Mouse (Mus musculus) heart, embryonic 14.5 days (tissue): ENCODE results near the gene Dhx38. TPM values are rescaled to one million over a fixed set of nuclear protein-coding genes. Genes with fewer than 3 reads are reported as not detected.

Source experiments
- ATAC-seq: fragments of 200-750 bp; cut with Nextera tagmentation; 2 replicates; pipeline ENCODE4 v1.8.0; 2017; ENCODE audit warnings: low read depth, moderate TSS enrichment; ENCODE audit not compliant: insufficient number of reproducible peaks, insufficient read depth, low FRiP score
- H3K27ac ChIP-seq, 2 experiments: fragments of 200-500 bp in 1 of 2; fragments of 300-500 bp in 1 of 2; sonication (generic) in 1 of 2; replicated peaks in 1 of 2; 2 replicates each; pipeline ENCODE4 v1.5.1; 2012 to 2014; ENCODE audit warnings: low read depth in 2 of 2, low read length in 2 of 2, control low read depth in 1 of 2, mild to moderate bottlenecking in 1 of 2, mixed read lengths in 1 of 2; ENCODE audit not compliant: control insufficient read depth in 1 of 2, insufficient read depth in 1 of 2
- H3K27me3 ChIP-seq: fragments of 300-500 bp; sonication (generic); 2 replicates; pipeline ENCODE4 v1.6.1; 2014; ENCODE audit warnings: mild to moderate bottlenecking, low read length, control low read depth; ENCODE audit not compliant: control insufficient read depth, insufficient read depth
- H3K36me3 ChIP-seq: fragments of 300-500 bp; sonication (generic); 2 replicates; pipeline ENCODE4 v1.6.1; 2014; ENCODE audit warnings: mild to moderate bottlenecking, control low read depth, low read length, mixed read lengths; ENCODE audit not compliant: control insufficient read depth, insufficient read depth
- H3K4me1 ChIP-seq, 2 experiments: fragments of 200-500 bp in 1 of 2; fragments of 300-500 bp in 1 of 2; sonication (generic) in 1 of 2; 2 replicates each; pipeline ENCODE4 v1.6.1; 2012 to 2014; ENCODE audit warnings: low read length in 2 of 2, control low read depth in 1 of 2, mixed read lengths in 1 of 2; ENCODE audit not compliant: control insufficient read depth in 2 of 2, insufficient read depth in 2 of 2
- H3K4me2 ChIP-seq: fragments of 300-500 bp; sonication (generic); 2 replicates; pipeline ENCODE4 v1.6.1; 2014; ENCODE audit warnings: mild to moderate bottlenecking, low read length
- H3K4me3 ChIP-seq, 2 experiments: fragments of 200-500 bp in 1 of 2; fragments of 300-500 bp in 1 of 2; sonication (generic) in 1 of 2; 2 replicates each; pipeline ENCODE4 v1.5.1; 2012 to 2014; ENCODE audit warnings: low read length in 2 of 2, mild to moderate bottlenecking in 2 of 2, control low read depth in 1 of 2, low read depth in 1 of 2, moderate library complexity in 1 of 2; ENCODE audit not compliant: control insufficient read depth in 1 of 2, insufficient read depth in 1 of 2
- H3K9ac ChIP-seq: fragments of 300-500 bp; sonication (generic); 2 replicates; pipeline ENCODE4 v1.6.1; 2014; ENCODE audit warnings: mild to moderate bottlenecking, low read length
- H3K9me3 ChIP-seq: fragments of 300-500 bp; sonication (generic); 2 replicates; pipeline ENCODE4 v1.6.1; 2016; ENCODE audit warnings: low read length, control low read depth; ENCODE audit not compliant: control insufficient read depth
- WGBS: fragments of 180-500 bp; shearing (Covaris S2); extraction: QIAGEN DNeasy Blood & Tissue Kit; methylation state at CpG from one replicate; pipeline ENCODE4 v1.1.7; 2014; 5-methylcytosine and 5-hydroxymethylcytosine counted together
- polyA plus RNA-seq: library from polyadenylated mRNA; unstranded; fragments of >200 nt; fragmentation: Nextera tagmentation; extraction: Ambion mirVana; gene quantifications from 2 replicates; pipeline ENCODE4 v1.2.1, GENCODE M21; 2014

The Dhx38 gene
- polyA plus RNA-seq, 1 experiment from 2014 or later = 9.5 TPM

- no peaks in the 10 kb centered on the region for H3K27me3 ChIP-seq
- H3K4me3 ChIP-seq = no peak overlapping the region
- no peak overlapping the region for H3K27ac ChIP-seq
- no peaks in the 10 kb centered on the region for H3K36me3 ChIP-seq
- 76% methylated on average over 4 of the region's 4 CpGs for WGBS
- ATAC-seq = no peak
- peaks cover 8% of the 10 kb centered on the region; the same call in 1 of the 2 replicates for H3K9me3 ChIP-seq
- H3K4me1 ChIP-seq = no peaks in the 10 kb centered on the region; a peak in 1 of 4 replicates
- H3K9ac ChIP-seq = no peak overlapping the region
- H3K4me2 ChIP-seq = no peak overlapping the region
These were observed 18.6 kb upstream of the Dhx38 start for GRCm38 (mm10) chr8:109584293-109584692.

GRCm38 (mm10) chr8:109578900-109579301, 13.2 kb upstream of the Dhx38 start, which contains the start of gene Hp:
Gene Hp (minus strand): TSS chr8:109579172.
- no peaks in the 10 kb centered on the region for H3K36me3 ChIP-seq
- no peak for ATAC-seq
- no peak within 1 kb of the TSS for H3K9ac ChIP-seq
- H3K9me3 ChIP-seq = peaks cover 3% of the 10 kb centered on the region; the same call in 1 of the 2 replicates
- H3K4me3 ChIP-seq = no peak within 1 kb of the TSS
- H3K4me2 ChIP-seq = no peak within 1 kb of the TSS
- H3K4me1 ChIP-seq = no peaks in the 10 kb centered on the region
- H3K27me3 ChIP-seq = no peaks in the 10 kb centered on the region
- H3K27ac ChIP-seq = no peak within 1 kb of the TSS
- 70% methylated on average over 8 of the region's 8 CpGs for WGBS

DNA sequence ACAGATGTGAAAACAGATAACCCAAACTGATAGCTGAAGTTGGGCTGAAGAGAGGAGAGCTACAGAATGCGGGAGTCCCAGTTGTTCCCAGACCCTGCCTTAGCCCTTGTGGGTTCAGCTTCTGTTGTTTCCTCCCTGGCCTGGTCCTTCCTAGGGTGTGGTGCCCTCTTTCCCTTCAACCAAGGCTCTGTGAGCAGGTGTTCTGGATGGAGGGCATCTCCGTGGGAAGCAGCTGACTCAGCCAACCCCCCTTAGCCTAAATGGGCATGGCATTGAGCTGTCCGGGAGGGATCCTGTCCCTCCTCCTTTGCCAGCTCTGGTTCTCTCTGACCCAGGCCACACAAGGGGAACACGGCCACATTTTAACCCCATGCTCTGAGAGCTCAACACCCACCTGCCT, 10.7 kb upstream of the Dhx38 start:
- Histone ChIP-seq H3K4me3 (no peak overlapping the region), H3K27me3 (no peaks in the 10 kb centered on the region), H3K4me1 (no peaks in the 10 kb centered on the region; a peak in 1 of 4 replicates), H3K4me2 (no peak overlapping the region), H3K9me3 (no peaks in the 10 kb centered on the region), H3K36me3 (peaks cover 16% of the 10 kb centered on the region), H3K27ac (no peak overlapping the region), H3K9ac (no peak overlapping the region)
- ATAC-seq = no peak
- 77% methylated on average over 4 of the region's 4 CpGs for WGBS

DNA sequence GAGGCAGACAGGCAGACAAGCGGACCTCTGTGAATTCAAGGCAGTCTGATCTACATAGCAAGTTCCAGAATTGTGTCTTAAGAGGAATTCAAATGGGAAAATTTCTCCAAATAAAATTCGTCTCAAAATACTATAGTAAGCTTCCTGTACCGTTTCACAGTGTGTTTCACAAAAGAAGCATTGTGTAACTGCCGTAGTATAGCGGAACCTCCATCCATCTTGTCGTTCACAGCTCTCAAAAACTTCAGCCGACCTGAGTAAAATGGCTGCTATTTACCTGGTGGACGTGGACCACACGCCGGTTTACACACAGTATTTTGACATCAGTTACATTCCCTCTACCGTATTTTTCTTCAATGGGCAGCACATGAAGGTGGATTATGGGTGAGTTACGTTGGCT, 5.5 kb upstream of the Dhx38 start:
- no peaks in the 10 kb centered on the region for H3K27me3 ChIP-seq
- H3K4me3 ChIP-seq = no peak overlapping the region
- H3K27ac ChIP-seq = no peak overlapping the region
- no peak overlapping the region for H3K9ac ChIP-seq
- no peaks in the 10 kb centered on the region for H3K9me3 ChIP-seq
- 86% methylated on average over 12 of the region's 12 CpGs for WGBS
- H3K4me1 ChIP-seq = peaks cover 3% of the 10 kb centered on the region in 2 experiments; a peak in 3 of 4 replicates
- no peak for ATAC-seq
- peaks cover 42% of the 10 kb centered on the region for H3K36me3 ChIP-seq
- H3K4me2 ChIP-seq = no peak overlapping the region

DNA sequence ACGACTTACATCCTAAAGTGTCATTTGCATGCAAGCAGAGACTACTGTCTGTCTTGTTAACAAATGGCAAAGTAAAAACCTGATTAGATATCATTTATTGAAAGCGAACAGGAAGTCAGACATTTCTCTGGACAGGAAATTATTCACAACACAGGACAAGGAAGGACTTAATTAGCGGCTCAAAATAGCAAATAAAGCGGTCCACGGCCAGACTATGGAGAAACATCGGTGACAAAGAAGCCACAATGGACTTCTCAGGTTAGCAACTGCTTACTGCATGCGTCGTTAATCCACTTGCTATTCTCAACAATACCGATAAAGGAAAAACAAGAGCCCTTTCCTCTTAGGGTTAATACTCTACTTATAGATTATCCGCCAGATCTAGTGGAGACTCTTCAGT, 895 bp downstream of the Dhx38 start:
- H3K27me3 ChIP-seq = no peaks in the 10 kb centered on the region
- 3% methylated on average over 10 of the region's 10 CpGs for WGBS
- peak overlapping the region; percentile 94 to 95; a peak in 3 of 4 replicates for H3K27ac ChIP-seq
- H3K4me1 ChIP-seq = peaks cover 3 to 15% of the 10 kb centered on the region in 2 experiments
- peaks cover 41% of the 10 kb centered on the region for H3K36me3 ChIP-seq
- peak overlapping the region; percentile 86 to 94 for H3K4me3 ChIP-seq
- H3K4me2 ChIP-seq = peak overlapping the region; percentile 81
- peak overlapping the region; percentile 96 for H3K9ac ChIP-seq
- ATAC-seq = no peak
- H3K9me3 ChIP-seq = no peaks in the 10 kb centered on the region

- no peak overlapping the region for H3K4me2 ChIP-seq
- H3K4me3 ChIP-seq = no peak overlapping the region
- WGBS = 72% methylated on average over 2 of the region's 2 CpGs
- peaks cover 3 to 15% of the 10 kb centered on the region in 2 experiments for H3K4me1 ChIP-seq
- H3K9ac ChIP-seq = no peak overlapping the region
- no peaks in the 10 kb centered on the region for H3K9me3 ChIP-seq
- no peak overlapping the region for H3K27ac ChIP-seq
- H3K36me3 ChIP-seq = peaks cover 41% of the 10 kb centered on the region
- H3K27me3 ChIP-seq = no peaks in the 10 kb centered on the region
- no peak for ATAC-seq
These were observed 1.8 kb downstream of the Dhx38 start for GRCm38 (mm10) chr8:109563881-109564280.

- H3K9me3 ChIP-seq = no peaks in the 10 kb centered on the region
- H3K4me1 ChIP-seq = no peaks in the 10 kb centered on the region
- WGBS = 37% methylated on average over 3 of the region's 3 CpGs
- no peak overlapping the region for H3K4me2 ChIP-seq
- H3K9ac ChIP-seq = no peak overlapping the region
- no peaks in the 10 kb centered on the region for H3K27me3 ChIP-seq
- no peak overlapping the region for H3K27ac ChIP-seq
- no peak overlapping the region for H3K4me3 ChIP-seq
- no peak for ATAC-seq
- H3K36me3 ChIP-seq = peaks cover 100% of the 10 kb centered on the region
These were observed 14.0 kb downstream of the Dhx38 start for GRCm38 (mm10) chr8:109551663-109552062.

GRCm38 (mm10) chr8:109544049-109544448, 21.6 kb downstream of the Dhx38 start:
- Histone ChIP-seq H3K36me3 (peaks cover 29% of the 10 kb centered on the region), H3K4me3 (no peak overlapping the region), H3K9me3 (no peaks in the 10 kb centered on the region), H3K27me3 (no peaks in the 10 kb centered on the region), H3K4me1 (no peaks in the 10 kb centered on the region), H3K9ac (no peak overlapping the region), H3K4me2 (no peak overlapping the region), H3K27ac (no peak overlapping the region)
- WGBS = 48% methylated on average over 3 of the region's 3 CpGs
- ATAC-seq = no peak
